Mouse (Mus musculus) midbrain, embryonic 10.5 days (tissue): ENCODE results near the gene Rgl3. TPM values are rescaled to one million over a fixed set of nuclear protein-coding genes. Genes with fewer than 3 reads are reported as not detected.

ENCODE experiments used
- DNase-seq: peaks from one replicate; pipeline ENCODE4 v3.0.0-alpha.2; 2017; ENCODE audit warnings: low spot score
- H3K27ac ChIP-seq: fragments of 300-500 bp; sonication (generic); replicated peaks from 2 replicates; pipeline ENCODE4 v1.5.1; 2016; ENCODE audit warnings: mild to moderate bottlenecking
- H3K27me3 ChIP-seq: fragments of 300-500 bp; sonication (generic); 2 replicates; pipeline ENCODE4 v1.6.1; 2016; ENCODE audit warnings: low read depth, mild to moderate bottlenecking; ENCODE audit not compliant: poor library complexity, severe bottlenecking
- H3K36me3 ChIP-seq: fragments of 300-500 bp; sonication (generic); 2 replicates; pipeline ENCODE4 v1.6.1; 2016; ENCODE audit warnings: mild to moderate bottlenecking, moderate library complexity
- H3K4me1 ChIP-seq: fragments of 300-500 bp; sonication (generic); 2 replicates; pipeline ENCODE4 v1.6.1; 2016
- H3K4me3 ChIP-seq: fragments of 300-500 bp; sonication (generic); 2 replicates; pipeline ENCODE4 v1.5.1; 2016; ENCODE audit warnings: mild to moderate bottlenecking, moderate library complexity
- H3K9me3 ChIP-seq: fragments of 300-500 bp; sonication (generic); replicated peaks from 2 replicates; pipeline ENCODE4 v1.6.1; 2016; ENCODE audit warnings: mild to moderate bottlenecking
- WGBS: fragments of 180-500 bp; shearing (Covaris S2); methylation state at CpG from one replicate; pipeline ENCODE4 v1.1.7; 2016; 5-methylcytosine and 5-hydroxymethylcytosine counted together
- polyA plus RNA-seq: library from polyadenylated mRNA; unstranded; fragments of >200 nt; fragmentation: Nextera tagmentation; extraction: Ambion mirVana; gene quantifications from 2 replicates; pipeline ENCODE4 v1.2.1, GENCODE M21; 2016

Rgl3 gene
- polyA plus RNA-seq, 1 experiment from 2014 or later, result 3.0 TPM

DNA sequence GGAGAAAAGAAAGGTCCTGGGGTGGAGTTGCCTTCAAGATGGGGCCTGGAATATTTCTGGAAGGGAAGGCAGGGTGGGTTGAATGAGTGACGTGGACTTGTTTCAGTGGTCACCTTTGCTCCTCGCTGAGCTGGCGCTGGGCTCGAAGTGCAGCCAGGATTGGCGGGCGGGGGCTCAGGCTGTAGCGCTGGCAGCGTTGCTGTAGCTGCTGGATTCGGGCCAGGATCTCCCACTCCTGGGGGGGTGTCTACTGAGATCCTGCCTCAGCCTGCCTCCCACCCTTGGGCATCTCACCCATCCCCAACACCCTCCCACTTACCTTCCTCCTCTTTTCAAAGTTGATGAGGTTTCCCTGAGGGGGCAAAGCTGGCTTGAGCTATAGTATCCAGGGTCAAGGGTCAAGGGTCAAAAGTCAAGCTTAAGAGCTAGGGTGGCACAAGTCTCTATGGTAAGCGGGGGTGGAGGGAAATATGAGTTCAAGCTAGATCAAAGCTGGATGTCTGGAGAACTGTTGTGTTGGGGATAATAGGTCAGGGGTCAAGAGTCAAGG, 12.5 kb downstream of the Rgl3 start:
- WGBS, result 93% methylated on average over 10 of the region's 10 CpGs
- no peak for DNase-seq
- Histone ChIP-seq H3K9me3 (no peaks in the 10 kb centered on the region), H3K36me3 (0 out of 2 replicates have a peak, but pooled peaks cover 3% of the 10 kb centered on the region), H3K27ac (no peak overlapping the region), H3K4me1 (no peaks in the 10 kb centered on the region; the same call in 1 of the 2 replicates), H3K4me3 (no peak overlapping the region), H3K27me3 (peaks cover 13% of the 10 kb centered on the region)

DNA sequence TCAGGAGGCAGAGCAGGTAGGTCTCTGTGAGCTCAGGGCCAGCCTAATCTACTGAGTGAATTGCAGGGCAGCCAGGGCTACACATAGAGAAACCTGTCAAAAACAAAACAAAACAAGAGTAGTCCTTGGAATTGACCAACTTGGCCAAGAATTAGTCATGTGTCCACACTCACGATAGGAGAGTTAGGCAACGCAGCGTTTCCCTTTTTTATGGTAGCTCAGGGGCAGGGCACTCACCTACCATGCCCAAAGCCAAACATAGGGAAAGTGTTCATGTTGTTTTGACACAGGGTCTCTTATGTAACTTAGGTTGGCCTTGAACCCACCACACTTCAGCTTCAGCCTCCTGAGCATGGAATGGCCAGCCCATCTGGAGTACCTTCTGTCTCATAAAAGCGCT, 19.9 kb downstream of the Rgl3 start:
- no peak for DNase-seq
- WGBS, result 93% methylated on average over 4 of the region's 4 CpGs

DNA sequence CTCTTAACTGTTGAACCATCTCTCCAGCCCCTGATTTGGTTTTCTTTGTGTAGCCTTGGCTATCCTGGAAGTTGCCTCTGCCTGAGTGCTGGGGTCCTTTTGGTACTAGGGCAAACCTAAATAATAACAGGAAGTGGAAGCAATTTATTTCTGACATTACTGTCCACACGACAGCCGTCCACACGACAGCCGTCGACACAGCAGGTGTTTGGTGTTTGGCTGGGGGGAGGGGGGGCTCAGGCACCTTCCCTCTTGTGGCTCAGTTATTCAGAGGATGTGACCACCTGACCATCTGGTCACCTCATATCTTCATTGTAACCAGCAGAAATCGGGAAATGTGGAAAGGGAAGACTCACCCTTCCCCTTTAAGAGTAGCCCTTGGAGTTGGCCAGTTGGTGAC, 20.4 kb downstream of the Rgl3 start:
- Histone ChIP-seq H3K4me1 (no peaks in the 10 kb centered on the region), H3K4me3 (no peak overlapping the region), H3K36me3 (no peaks in the 10 kb centered on the region), H3K27ac (no peak overlapping the region), H3K9me3 (no peaks in the 10 kb centered on the region), H3K27me3 (peaks cover 5% of the 10 kb centered on the region)
- no peak for DNase-seq
- 75% methylated on average over 6 of the region's 6 CpGs for WGBS

More for the DNA sequence above, 19.9 kb downstream of the Rgl3 start:
- H3K27me3 ChIP-seq, result peaks cover under 1% of the 10 kb centered on the region; the same call in 1 of the 2 replicates
- no peak overlapping the region for H3K27ac ChIP-seq
- no peak overlapping the region for H3K4me3 ChIP-seq
- no peaks in the 10 kb centered on the region for H3K4me1 ChIP-seq
- no peaks in the 10 kb centered on the region for H3K36me3 ChIP-seq
- H3K9me3 ChIP-seq, result no peaks in the 10 kb centered on the region

DNA sequence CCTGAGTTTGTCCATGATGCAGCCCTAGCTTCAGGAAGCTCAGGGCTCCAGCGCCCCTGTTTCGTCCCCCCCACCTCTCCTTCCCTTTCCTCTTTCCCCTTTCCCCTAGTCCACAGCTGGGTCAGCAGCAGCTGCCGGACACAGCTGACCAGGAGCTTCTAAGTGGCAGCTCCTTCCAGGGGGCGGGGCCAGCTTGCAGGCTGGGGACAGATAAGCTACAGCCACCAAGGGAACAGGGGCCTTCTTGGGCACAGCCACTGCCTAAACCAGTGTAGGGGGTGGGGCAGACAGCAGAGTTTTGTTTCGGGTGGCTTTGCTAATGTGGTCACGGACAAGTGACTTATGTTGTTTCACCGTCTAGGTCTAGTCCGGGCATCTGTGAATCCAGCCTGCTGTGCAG, 25.8 kb downstream of the Rgl3 start, which contains the start of gene Epor:
Gene Epor (minus strand): TSS at position 90 of the 400 bp plus-strand sequence.
- Histone ChIP-seq H3K27me3 (peaks cover 60% of the 10 kb centered on the region), H3K4me3 (peak within 1 kb of the TSS; percentile 57), H3K36me3 (peaks cover 2% of the 10 kb centered on the region), H3K27ac (peak within 1 kb of the TSS; percentile 19; the same call in 1 of the 2 replicates), H3K9me3 (no peaks in the 10 kb centered on the region), H3K4me1 (peaks cover 37% of the 10 kb centered on the region)
- peak; percentile 62 for DNase-seq
- WGBS, result 22% methylated on average over 8 of the region's 8 CpGs

DNA sequence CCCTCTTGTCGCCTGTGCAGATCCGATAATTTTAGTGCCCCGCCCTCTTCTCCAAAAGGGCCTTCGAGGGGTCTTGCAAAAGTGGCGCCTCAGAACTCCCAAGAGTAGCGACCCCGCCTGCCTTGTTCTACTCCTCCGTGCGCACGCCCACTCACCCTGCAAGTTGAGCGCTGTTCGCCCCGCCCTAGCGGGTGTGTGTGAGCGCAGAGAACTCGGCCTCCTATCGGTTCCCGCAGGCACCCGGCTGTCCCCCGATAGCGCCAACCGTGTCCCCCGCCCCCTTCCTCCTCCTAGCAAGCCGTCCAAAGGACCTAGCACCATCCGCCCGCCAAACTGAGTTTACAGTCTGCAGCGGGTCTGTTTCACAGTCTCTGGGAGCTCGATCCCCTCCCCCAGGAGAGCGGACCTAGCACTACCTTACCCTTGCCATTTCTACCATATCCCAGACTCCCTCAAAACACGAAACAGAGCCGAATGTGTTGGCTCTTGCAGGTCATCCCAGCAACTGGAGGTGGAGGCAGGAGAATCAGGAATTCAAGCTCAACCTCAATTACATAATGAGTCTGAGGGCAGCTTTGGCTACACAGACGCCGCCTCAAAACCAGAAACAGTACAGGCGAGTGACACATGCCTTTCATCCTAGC, 26.7 kb downstream of the Rgl3 start:
- peaks cover 9% of the 10 kb centered on the region for H3K36me3 ChIP-seq
- H3K27ac ChIP-seq, result peak overlapping the region; percentile 19; the same call in 1 of the 2 replicates
- H3K4me1 ChIP-seq, result peaks cover 37% of the 10 kb centered on the region
- peak; percentile 79 for DNase-seq
- WGBS, result 3% methylated on average over 34 of the region's 34 CpGs
- no peaks in the 10 kb centered on the region for H3K9me3 ChIP-seq
- H3K4me3 ChIP-seq, result peak overlapping the region; percentile 57
- peaks cover 63% of the 10 kb centered on the region for H3K27me3 ChIP-seq

DNA sequence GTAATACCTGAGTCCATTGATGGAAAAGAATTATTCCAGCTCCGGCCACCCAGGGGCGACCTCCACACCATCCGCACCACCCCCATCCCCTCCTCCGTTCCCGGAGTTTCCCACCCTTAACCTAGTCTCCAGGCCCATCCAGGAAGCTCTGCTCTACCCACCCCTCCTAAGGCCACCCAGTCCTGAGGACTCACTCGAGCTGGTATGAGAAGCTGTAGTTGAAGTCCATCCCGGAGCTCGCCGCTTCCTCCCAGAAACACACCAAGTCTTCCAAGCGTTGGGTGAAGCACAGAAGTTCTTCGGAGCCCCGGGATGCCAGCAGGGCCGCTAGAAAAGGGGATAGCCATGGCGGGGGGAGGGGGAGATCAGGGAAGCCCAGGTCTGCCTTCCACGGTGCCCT, 27.2 kb downstream of the Rgl3 start:
- Histone ChIP-seq H3K27ac (peak overlapping the region; percentile 19; the same call in 1 of the 2 replicates), H3K4me1 (peaks cover 37% of the 10 kb centered on the region), H3K4me3 (peak overlapping the region; percentile 57), H3K27me3 (peaks cover 63% of the 10 kb centered on the region), H3K36me3 (peaks cover 12% of the 10 kb centered on the region), H3K9me3 (no peaks in the 10 kb centered on the region)
- WGBS, result 1% methylated on average over 15 of the region's 15 CpGs
- DNase-seq, result no peak

DNA sequence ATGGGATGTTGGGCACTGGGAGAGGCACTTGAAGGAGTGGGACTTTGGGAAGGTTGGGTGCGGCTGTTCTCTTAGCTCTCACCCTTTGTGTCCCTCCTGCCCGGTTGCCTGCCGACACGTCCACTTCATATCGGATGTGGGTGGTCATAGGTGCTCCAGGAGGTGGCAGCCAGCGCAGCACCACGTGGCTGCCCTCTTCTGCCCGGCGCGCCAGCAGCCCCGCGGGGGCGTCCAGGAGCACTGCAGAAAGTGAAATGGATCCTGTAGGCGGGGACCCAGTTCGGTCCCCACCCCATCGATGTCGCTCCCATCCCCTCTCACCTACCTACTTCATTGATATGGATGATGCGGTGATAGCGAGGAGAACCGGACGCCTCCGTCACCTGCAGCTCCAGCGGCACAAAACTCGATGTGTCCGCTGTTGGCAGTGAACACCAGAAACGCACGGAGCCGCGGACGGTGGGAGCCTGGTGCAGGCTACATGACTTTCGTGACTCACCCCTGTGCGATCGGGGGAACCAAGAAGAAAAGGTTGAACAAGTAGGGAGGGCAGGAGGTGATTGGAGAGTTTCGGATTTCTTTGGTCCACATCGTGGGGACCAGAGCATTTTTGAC, 27.8 kb downstream of the Rgl3 start:
- 1% methylated on average over 35 of the region's 35 CpGs for WGBS
- Histone ChIP-seq H3K4me1 (peaks cover 41% of the 10 kb centered on the region), H3K4me3 (peak overlapping the region; percentile 57), H3K36me3 (peaks cover 12% of the 10 kb centered on the region), H3K27ac (no peak overlapping the region), H3K27me3 (peaks cover 63% of the 10 kb centered on the region), H3K9me3 (no peaks in the 10 kb centered on the region)
- no peak for DNase-seq

DNA sequence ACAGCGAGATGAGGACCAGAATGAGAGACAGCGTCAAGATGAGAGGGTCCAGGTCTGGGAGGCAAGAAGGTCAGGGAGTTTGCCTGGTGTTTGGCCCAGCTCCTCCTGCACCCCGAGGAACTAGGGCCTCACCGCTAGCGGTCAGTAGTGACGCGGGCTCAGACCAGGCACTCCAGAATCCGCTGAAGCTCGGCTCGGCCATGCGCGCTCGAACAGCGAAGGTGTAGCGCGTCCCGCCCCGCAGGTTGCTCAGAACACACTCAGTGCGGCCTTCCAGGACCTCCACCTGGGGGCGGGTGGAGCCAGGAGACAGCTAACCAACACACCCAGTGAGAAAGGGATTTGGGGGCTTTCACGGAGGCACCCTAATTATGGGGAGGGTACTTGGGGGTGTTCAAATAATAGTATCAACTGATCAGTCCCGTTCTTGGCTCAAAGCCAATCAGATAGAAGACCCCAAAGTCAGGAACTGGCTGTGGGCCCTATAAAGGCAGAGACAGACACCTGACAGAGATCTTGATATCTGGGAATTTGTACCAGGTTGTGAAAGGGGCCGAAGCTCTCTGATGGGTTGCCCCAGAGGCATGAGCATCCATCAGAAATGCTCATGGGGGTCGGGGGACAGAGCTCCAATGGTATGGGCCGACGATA, 28.6 kb downstream of the Rgl3 start:
- Histone ChIP-seq H3K36me3 (peaks cover 12% of the 10 kb centered on the region), H3K27ac (0 out of 2 replicates have a peak overlapping the region, but pooled peaks have one; percentile 35), H3K27me3 (peaks cover 63% of the 10 kb centered on the region), H3K9me3 (no peaks in the 10 kb centered on the region), H3K4me1 (peaks cover 44% of the 10 kb centered on the region), H3K4me3 (peak overlapping the region; percentile 57)
- peak; percentile 44 for DNase-seq
- WGBS, result 9% methylated on average over 26 of the region's 26 CpGs

DNA sequence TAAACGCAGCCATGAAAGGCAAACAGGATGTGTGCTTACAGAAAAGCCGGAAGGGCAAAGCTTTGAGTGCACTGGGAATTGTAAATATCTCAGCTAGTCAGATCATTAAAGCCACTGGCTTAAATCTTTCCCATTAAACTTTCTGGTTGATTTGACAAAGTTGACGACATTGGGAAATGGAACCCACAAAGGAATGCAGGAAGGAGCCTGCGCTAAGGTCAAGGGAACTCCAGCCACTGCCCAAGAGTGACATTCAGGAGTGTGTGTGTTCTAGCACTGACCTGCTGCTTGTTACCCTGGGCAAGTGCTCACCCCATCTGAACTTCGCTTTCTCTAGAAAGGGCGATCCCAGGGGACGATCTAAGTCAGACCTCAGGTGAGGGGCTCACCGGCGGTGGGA, 29.1 kb downstream of the Rgl3 start:
- WGBS, result 55% methylated on average over 9 of the region's 9 CpGs
- Histone ChIP-seq H3K27me3 (peaks cover 63% of the 10 kb centered on the region), H3K4me3 (peak overlapping the region; percentile 57), H3K4me1 (peaks cover 44% of the 10 kb centered on the region), H3K27ac (no peak overlapping the region), H3K9me3 (no peaks in the 10 kb centered on the region), H3K36me3 (peaks cover 12% of the 10 kb centered on the region)
- no peak for DNase-seq

DNA sequence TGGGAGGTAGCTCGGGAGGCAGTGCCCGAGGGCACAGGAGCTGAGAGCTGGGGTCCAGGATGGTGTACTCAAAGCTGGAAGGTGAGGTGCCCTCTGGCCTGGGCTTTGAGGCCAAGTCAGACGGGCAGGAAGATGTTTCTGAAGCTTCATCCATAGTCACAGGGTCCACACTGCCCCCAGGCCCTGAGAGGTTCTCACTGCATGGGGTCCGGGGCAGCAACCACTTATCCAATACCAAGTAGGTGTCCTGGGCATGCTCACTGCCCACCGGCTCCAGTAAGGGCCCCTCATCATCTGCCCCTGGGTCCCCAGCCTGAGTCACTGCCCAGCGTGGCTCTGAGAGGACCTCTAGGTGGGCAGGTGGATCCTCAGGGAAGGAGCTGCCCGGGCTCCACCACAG, 30.0 kb downstream of the Rgl3 start:
- DNase-seq, result no peak
- no peak overlapping the region for H3K27ac ChIP-seq
- H3K27me3 ChIP-seq, result peaks cover 62% of the 10 kb centered on the region
- 89% methylated on average over 7 of the region's 7 CpGs for WGBS
- H3K9me3 ChIP-seq, result no peaks in the 10 kb centered on the region
- peaks cover 49% of the 10 kb centered on the region for H3K4me1 ChIP-seq
- peaks cover 12% of the 10 kb centered on the region for H3K36me3 ChIP-seq
- no peak overlapping the region for H3K4me3 ChIP-seq

DNA sequence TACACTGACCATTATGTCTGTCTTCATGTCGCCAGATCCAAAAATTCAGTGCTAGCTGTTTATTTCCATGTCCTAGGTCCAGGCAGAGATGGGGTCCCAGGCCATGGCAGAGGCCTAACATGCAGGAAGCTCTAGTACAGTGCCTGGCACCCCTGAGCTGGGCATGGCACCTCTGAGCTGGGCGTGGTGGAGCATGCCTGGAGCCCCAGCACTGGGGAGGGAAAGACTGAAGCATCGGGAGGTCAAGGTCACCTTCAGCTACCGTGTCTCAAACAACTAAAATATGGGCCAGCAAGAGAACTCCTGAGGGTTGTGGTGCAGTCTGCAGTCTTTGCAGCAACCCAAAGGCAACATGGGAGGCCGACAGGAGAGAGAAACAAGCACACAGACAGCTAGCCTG, 30.9 kb downstream of the Rgl3 start:
- Histone ChIP-seq H3K4me3 (no peak overlapping the region), H3K36me3 (peaks cover 12% of the 10 kb centered on the region), H3K27me3 (peaks cover 53% of the 10 kb centered on the region), H3K27ac (no peak overlapping the region), H3K4me1 (peaks cover 52% of the 10 kb centered on the region), H3K9me3 (no peaks in the 10 kb centered on the region)
- 92% methylated on average over 5 of the region's 5 CpGs for WGBS
- DNase-seq, result no peak

DNA sequence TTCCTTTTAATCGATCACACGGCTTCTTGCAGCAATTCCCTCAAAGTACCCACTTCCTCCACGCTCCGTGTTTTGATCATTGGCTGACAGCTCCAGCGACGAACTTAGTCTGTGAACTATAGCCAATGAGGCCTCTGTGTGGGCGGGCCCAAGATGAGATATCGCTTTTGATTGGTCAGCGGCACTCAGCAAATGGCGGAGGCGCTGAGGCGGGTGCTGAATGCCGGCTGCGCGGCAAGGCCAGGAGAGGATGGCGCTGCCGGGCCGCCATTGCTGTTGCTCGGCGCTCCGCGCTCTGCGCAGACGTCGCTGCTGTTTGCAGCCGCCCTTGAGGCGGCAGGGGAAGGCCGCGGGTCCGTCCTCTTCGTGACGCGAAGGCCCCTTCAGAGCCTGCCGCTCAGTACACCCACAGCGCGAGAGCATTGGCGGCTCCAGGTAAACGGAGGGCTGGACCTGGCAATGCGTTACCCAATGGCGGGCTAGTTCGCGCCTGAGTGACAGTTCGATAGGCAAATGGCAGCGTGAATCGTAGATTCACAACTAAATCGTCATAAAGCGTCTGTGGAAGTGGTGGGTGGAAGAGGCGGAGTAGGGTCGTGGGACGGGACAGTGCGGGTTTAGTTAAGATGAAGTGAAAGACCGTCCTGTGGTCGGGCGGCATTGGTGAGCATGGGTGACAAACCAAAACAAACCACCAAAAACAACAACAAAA, 33.5 kb downstream of the Rgl3 start, which contains the start of gene Swsap1:
Gene Swsap1 (plus strand): TSS at position 186 of the 712 bp plus-strand sequence.
- H3K27me3 ChIP-seq, result peaks cover 27% of the 10 kb centered on the region
- peaks cover 12% of the 10 kb centered on the region for H3K36me3 ChIP-seq
- DNase-seq, result peak; percentile 98
- no peaks in the 10 kb centered on the region for H3K9me3 ChIP-seq
- H3K4me3 ChIP-seq, result peak within 1 kb of the TSS; percentile 78
- WGBS, result under 1% methylated on average over 54 of the region's 54 CpGs
- H3K4me1 ChIP-seq, result peaks cover 32% of the 10 kb centered on the region
- H3K27ac ChIP-seq, result peak within 1 kb of the TSS; percentile 96
